Mouse (Mus musculus): ENCODE measurements at regions not wholly inside any gene's neighbourhood (a gene's known extent, or its start where the extent isn't known, plus 50 kb on each side); places are given as distances from the start of the nearest gene placed in this dataset.
"Not testable (repeated sequence)": the region's sequence is repeated elsewhere in the genome, so short reads cannot be mapped to it uniquely, and the experiment has no call there.

DNA sequence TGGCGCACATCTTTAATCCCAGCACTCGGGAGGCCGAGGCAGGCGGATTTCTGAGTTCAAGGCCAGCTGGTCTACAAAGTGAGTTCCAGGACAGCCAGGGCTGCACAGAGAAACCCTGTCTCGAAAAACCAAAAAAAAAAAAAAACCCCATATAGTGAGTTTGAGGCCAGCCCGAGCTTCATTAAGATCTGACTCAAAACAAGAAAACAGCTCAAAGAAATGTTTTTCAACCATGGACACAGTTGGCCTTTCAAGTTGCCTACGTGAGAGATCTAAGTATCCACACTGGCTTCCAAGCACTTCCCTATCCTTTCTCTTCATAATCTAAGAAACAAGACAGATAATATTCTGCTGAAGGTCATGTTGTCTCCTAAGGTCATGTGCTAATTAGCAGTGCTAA is 119.1 kb upstream of the Sox5 start:
- not testable (repeated sequence) for TF ChIP-seq CTCF (IDR thresholded peaks at IDR 0.05; ENCODE audit: borderline replicate concordance, insufficient read depth, low read depth, low read length); POLR2A (IDR thresholded peaks at IDR 0.05; ENCODE audit: borderline replicate concordance, insufficient read depth, low read length)
